Mouse (Mus musculus) kidney, embryonic 15.5 days (tissue): ENCODE results near the gene Abhd15. TPM values are rescaled to one million over a fixed set of nuclear protein-coding genes. Genes with fewer than 3 reads are reported as not detected.
"Not testable (repeated sequence)": the region's sequence is repeated elsewhere in the genome, so short reads cannot be mapped to it uniquely, and the experiment has no call there.

Experiments
- ATAC-seq: fragments of 200-750 bp; cut with Nextera tagmentation; replicated peaks from 2 replicates; pipeline ENCODE4 v1.8.0; 2017; ENCODE audit warnings: moderate TSS enrichment; ENCODE audit not compliant: low FRiP score
- H3K27ac ChIP-seq: fragments of 300-500 bp; sonication (generic); 2 replicates; pipeline ENCODE4 v1.5.1; 2015; ENCODE audit warnings: mild to moderate bottlenecking, inconsistent platforms
- H3K27me3 ChIP-seq: fragments of 300-500 bp; sonication (generic); 2 replicates; pipeline ENCODE4 v1.6.1; 2015; ENCODE audit warnings: inconsistent platforms
- H3K36me3 ChIP-seq: fragments of 300-500 bp; sonication (generic); 2 replicates; pipeline ENCODE4 v1.6.1; 2015; ENCODE audit warnings: inconsistent platforms
- H3K4me1 ChIP-seq: fragments of 300-500 bp; sonication (generic); 2 replicates; pipeline ENCODE4 v1.6.1; 2015; ENCODE audit warnings: inconsistent platforms
- H3K4me2 ChIP-seq: fragments of 300-500 bp; sonication (generic); 2 replicates; pipeline ENCODE4 v1.6.1; 2015; ENCODE audit warnings: moderate library complexity, mild to moderate bottlenecking, inconsistent platforms
- H3K4me3 ChIP-seq: fragments of 300-500 bp; sonication (generic); replicated peaks from 2 replicates; pipeline ENCODE4 v1.5.1; 2015; ENCODE audit warnings: mild to moderate bottlenecking, inconsistent platforms
- H3K9ac ChIP-seq: fragments of 300-500 bp; sonication (generic); 2 replicates; pipeline ENCODE4 v1.6.1; 2015; ENCODE audit warnings: mild to moderate bottlenecking, inconsistent platforms
- H3K9me3 ChIP-seq: fragments of 300-500 bp; sonication (generic); replicated peaks from 2 replicates; pipeline ENCODE4 v1.6.1; 2016; ENCODE audit warnings: inconsistent platforms
- WGBS: fragments of 180-500 bp; shearing (Covaris S2); methylation state at CpG from one replicate; pipeline ENCODE4 v1.1.7; 2015; ENCODE audit warnings: mixed read lengths; 5-methylcytosine and 5-hydroxymethylcytosine counted together
- polyA plus RNA-seq: library from polyadenylated mRNA; unstranded; fragments of >200 nt; fragmentation: Nextera tagmentation; extraction: Ambion mirVana; gene quantifications from 2 replicates; pipeline ENCODE4 v1.2.1, GENCODE M21; 2015

Gene Abhd15
- polyA plus RNA-seq, 1 experiment from 2014 or later: 1.9 TPM

DNA sequence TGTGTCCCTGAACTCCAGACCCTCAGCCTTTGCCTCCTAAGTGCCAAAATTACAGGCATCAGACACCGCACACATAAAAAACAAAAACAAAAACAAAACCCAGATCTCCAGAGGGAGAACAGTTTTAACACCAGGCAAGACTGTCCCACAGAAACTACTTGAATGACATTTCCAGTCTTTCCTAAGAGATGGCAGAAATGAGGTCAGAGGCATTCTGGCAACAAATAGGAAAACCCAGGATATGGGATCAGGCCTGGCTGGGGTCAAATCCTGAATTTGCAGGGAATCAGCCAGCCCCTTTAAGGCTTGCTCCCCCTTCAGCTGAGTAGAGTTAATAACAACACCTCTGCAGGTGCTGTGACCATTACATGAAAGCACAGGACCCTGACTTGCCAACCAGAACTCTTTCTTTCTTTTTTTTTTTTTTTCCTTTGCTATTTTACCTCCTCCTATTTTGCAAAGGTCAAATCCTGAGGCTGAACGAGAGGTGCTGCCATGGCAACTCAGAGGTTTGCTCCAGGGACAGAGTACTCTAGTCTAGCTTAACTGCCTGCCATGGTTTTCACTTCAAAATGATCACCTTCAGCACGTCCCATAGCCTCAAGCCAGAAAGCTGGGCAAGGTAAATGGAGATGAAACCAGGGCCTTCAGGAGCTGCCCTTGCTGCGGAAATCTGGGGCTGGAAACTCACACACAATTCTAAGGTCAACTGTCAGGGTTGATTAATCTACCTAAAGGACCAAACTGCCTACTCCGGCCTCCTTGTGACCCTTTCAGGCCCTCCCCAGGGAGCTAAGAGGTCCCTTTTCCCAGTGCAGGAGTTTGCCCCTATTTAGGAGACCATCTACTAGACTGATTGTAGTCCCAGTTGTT is 1.9 kb downstream of the Abhd15 start:
- Histone ChIP-seq H3K9me3 (no peaks in the 10 kb centered on the region), H3K4me2 (no peak overlapping the region), H3K27me3 (peaks cover 33% of the 10 kb centered on the region), H3K36me3 (no peaks in the 10 kb centered on the region), H3K4me3 (no peak overlapping the region), H3K27ac (no peak overlapping the region), H3K9ac (no peak overlapping the region), H3K4me1 (peaks cover 40% of the 10 kb centered on the region)
- no peak for ATAC-seq
- 55% methylated on average over 5 of the region's 5 CpGs for WGBS

DNA sequence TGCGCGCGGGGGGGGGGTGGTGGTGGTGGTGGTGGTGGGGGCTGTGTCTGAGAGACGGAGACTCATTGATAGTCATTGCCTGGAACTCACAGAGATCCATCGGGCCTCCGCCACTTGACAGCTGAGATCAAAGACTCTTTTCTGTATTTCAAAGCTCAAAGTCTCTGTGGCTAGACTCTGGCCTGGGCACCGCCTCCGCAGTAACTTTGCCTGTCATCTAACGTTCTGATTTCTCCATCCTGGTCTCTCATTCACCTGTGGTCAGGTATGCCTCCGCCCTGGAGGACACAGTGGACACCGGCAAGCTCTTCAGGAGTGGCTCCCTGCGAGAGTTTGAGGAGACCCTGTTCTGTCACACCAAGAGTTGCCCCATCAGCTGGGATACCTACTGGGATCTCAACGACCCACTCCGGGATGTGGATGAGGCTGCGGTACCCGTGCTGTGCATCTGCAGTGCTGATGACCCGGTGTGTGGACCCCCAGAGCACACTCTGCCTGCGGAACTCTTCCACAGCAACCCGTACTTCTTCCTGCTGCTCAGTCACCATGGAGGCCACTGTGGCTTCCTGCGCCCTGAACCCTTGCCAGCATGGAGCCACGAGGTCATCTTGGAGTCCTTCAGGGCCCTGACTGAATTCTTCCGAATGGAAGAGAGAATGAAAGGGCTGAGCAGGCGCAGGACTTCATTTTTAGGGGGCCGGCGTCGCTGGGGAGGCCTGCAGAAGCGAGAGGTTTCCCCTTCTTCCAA is 3.3 kb downstream of the Abhd15 start:
- Histone ChIP-seq H3K4me1 (peaks cover 32% of the 10 kb centered on the region), H3K36me3 (no peaks in the 10 kb centered on the region), H3K4me2 (no peak overlapping the region), H3K27me3 (peaks cover 33% of the 10 kb centered on the region), H3K9me3 (no peaks in the 10 kb centered on the region), H3K9ac (no peak overlapping the region), H3K27ac (no peak overlapping the region), H3K4me3 (no peak overlapping the region)
- ATAC-seq: no peak
- 79% methylated on average over 27 of the region's 27 CpGs for WGBS

DNA sequence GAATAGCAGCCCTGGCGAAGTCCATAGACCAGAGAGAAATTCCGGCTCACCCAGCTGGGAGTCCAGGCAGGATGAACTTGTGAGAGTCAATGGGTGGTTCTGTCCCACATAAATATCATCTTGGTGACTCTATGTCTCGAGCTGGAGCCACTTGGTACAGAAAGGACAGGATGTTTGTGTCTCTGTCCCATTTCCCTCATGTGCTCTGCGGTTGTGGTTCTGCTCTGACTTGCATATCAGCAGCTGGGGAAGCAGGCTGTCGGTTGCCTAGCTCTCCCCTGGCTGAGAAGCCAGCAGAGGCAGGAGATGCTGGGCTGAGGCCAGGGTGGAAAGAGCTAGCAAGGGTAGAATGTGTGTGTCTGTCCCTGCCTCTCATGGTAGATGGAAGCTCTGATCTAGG is 4.1 kb downstream of the Abhd15 start, which contains the start of gene Gm10392:
Gene Gm10392 (minus strand): TSS at position 156 of the 400 bp plus-strand sequence.
- 61% methylated on average over 5 of the region's 5 CpGs for WGBS
- no peak within 1 kb of the TSS for H3K9ac ChIP-seq
- H3K36me3 ChIP-seq: no peaks in the 10 kb centered on the region
- no peak within 1 kb of the TSS for H3K4me2 ChIP-seq
- no peak within 1 kb of the TSS for H3K27ac ChIP-seq
- H3K4me3 ChIP-seq: no peak within 1 kb of the TSS
- no peaks in the 10 kb centered on the region for H3K9me3 ChIP-seq
- ATAC-seq: no peak
- H3K27me3 ChIP-seq: peaks cover 33% of the 10 kb centered on the region
- H3K4me1 ChIP-seq: peaks cover 25% of the 10 kb centered on the region

DNA sequence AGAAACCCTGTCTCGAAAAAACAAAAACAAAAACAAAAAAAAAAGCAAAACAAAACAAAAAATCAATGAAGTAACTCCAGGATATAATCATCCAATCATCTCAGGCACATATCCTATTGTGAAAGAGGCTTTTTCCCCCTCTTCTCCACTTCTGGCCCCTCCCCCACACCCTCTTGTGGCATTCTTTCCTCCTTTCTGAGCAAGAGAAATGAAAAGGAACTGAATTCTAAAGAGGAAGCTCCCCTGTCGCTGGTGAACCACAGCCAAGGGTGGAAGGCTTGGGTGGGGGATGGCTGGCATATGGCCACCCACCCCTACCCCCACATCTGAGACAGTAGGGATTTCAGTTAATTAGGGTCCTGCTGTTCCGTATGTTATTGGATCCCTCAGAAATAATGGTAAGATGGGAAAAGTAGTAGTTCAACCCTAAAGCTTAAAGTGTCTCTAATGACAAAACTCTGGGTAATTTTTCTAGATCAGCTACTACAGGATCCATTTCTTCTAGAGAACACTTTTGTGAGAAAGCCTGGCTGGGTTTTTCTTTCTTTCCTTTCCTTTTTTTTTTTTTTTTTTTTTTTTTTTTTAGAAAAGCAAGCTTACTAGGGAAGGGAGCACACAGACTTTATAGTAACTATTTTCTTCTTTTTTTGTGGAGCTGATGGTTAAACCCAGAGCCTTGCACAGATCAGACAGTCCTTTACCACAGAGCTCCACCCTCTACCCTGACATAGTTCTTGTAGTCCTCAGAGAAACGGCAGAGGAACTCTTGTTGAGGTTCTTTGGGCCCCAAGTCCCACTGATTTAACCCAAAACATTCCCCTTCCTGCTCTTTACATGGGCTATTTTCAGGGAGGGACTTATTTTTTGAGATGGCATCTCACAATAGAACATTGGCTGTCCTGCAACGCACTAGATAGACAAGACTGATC is 5.9 kb downstream of the Abhd15 start:
- Histone ChIP-seq H3K4me3 (no peak overlapping the region), H3K27me3 (peaks cover 19% of the 10 kb centered on the region), H3K9me3 (no peaks in the 10 kb centered on the region), H3K4me2 (no peak overlapping the region), H3K27ac (no peak overlapping the region), H3K9ac (no peak overlapping the region), H3K4me1 (peaks cover 7% of the 10 kb centered on the region), H3K36me3 (no peaks in the 10 kb centered on the region)
- 63% methylated on average over 5 of the region's 5 CpGs for WGBS
- no peak for ATAC-seq

DNA sequence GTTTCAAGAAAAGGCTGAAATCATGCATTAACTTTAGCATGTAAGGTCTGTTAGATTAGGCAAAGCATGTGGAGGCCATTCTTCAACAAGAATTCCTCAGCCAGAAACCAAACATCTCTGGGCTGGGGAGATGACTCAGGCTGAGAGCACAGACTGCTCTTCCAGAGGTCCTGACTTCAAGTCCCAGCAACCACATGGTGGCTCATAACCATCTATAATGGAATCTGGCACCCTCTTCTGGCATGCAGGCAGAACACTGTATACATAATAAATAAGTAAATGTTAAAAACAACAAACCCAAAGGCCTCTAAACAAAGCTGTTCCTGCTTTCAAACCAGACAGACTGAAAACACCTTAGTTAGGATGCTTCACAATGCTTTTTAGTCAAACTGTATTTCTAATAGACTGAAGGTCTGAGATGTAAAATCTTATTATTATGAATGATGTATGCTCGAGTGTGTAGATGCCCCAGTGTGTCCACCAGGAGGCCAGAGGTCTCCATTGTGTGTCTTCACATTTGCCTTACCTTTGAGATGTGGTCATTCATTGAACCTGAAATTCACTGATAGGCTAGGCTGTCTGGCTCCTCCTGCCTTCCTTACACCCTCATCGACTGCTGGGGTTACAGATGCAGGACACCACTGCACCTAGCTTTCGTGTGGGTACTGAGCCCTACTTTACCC is 11.0 kb downstream of the Abhd15 start:
- Histone ChIP-seq H3K27me3 (no peaks in the 10 kb centered on the region), H3K4me1 (no peaks in the 10 kb centered on the region), H3K9ac (no peak overlapping the region), H3K4me3 (no peak overlapping the region), H3K4me2 (no peak overlapping the region), H3K36me3 (no peaks in the 10 kb centered on the region; the same call in 1 of the 2 replicates), H3K27ac (no peak overlapping the region), H3K9me3 (no peaks in the 10 kb centered on the region)
- ATAC-seq: no peak
- 73% methylated on average over 3 of the region's 3 CpGs for WGBS

DNA sequence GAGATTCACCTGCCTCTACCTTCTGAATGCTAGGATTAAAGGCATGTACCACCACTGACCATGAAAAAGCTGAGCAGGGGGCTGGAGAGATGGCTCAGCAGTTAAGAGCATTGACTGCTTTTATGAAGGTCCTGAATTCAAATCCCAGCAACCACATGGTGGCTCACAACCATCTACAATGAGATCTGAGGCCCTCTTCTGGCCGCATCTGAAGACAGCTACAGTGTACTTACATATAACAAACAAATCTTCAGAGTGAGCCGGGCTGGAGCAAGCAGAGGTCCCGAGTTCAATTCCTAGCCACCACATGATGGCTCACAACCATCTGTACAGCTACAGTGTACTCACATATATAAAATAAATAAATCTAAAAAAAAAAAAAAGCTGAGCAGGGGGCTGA is 13.5 kb downstream of the Abhd15 start:
- ATAC-seq: not testable (repeated sequence)

DNA sequence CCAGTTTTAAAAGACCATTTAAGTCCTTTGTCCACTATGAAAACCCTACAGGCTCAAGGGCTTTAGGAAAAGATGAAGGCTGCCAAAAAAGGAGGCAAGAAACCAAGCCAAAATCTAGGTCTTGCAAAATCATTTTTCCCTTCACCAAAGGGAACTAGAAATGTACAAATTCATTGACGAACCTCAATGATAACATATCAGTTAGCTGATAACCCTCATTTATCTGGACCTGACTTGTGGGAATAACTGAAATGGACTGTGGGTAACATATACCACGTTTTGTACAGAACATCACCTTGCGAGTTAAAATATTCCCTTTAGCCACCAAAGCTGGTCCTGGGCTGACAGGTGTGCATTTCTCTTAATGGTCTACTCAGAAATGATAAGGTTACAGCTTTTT is 14.7 kb downstream of the Abhd15 start:
- Histone ChIP-seq H3K4me1 (no peaks in the 10 kb centered on the region), H3K9ac (no peak overlapping the region)

More for the DNA sequence above, 13.5 kb downstream of the Abhd15 start:
- not testable (repeated sequence) for H3K27me3 ChIP-seq, H3K36me3 ChIP-seq, H3K9me3 ChIP-seq, H3K9ac ChIP-seq, H3K4me2 ChIP-seq, H3K4me3 ChIP-seq, H3K4me1 ChIP-seq, H3K27ac ChIP-seq
- 90% methylated on average over 3 of the region's 3 CpGs for WGBS

DNA sequence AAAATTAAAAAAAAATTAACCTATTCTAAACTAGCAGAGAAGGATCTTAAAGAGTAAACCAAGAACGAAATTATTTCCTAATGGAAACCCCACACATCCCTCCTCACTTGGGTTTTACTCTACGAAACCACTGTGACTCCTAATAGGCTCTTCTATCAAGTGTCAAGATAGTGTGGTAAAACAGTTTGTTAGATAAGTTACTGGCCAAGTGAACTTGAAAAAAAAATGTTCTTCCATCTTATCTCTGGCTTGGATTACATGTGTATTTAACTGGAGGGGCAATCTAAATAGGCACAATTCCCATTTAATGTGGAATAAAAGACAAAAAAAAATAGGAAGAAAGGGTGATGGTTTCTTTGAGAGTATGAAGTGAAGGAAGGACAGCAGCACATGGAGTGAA is 15.9 kb downstream of the Abhd15 start:
- Histone ChIP-seq H3K4me3 (no peak overlapping the region), H3K9me3 (no peaks in the 10 kb centered on the region), H3K27me3 (no peaks in the 10 kb centered on the region), H3K4me1 (no peaks in the 10 kb centered on the region), H3K9ac (no peak overlapping the region), H3K36me3 (peaks cover 14% of the 10 kb centered on the region), H3K4me2 (no peak overlapping the region), H3K27ac (no peak overlapping the region)
- WGBS: 88% methylated on average over 2 of the region's 2 CpGs
- ATAC-seq: no peak

More for the DNA sequence above, 14.7 kb downstream of the Abhd15 start:
- Histone ChIP-seq H3K27ac (no peak overlapping the region), H3K27me3 (no peaks in the 10 kb centered on the region), H3K4me2 (no peak overlapping the region), H3K4me3 (no peak overlapping the region), H3K9me3 (no peaks in the 10 kb centered on the region), H3K36me3 (peaks cover 5% of the 10 kb centered on the region)
- no peak for ATAC-seq
- 86% methylated on average over 3 of the region's 3 CpGs for WGBS

DNA sequence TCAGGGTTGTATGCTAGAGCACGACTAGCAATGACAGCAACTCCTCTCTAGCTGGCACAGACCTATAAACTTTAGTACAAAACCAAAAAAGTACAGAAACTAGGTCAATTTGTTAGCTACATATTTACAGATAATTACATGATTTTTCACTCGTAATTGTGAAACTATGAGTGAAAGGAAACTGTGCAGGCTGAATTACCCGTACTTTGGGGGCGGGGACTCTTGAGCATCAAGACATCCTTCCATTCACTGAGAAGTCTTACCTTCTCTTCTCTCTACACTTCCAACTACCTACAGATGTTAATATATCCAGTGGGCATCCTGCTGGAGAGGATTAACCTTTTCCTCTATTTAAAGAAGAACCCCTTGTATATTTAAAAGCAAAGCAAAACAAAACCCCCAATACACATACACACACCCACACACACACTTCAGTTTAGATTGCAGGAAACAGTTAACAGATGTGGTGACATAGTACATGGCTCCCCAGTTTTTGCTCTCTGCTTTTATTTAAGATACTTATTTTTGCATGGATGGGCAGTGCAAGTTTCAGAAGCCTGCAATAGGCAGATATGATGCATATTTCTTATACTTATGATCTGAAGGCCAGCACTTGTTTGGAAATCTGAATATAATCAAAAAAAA is 17.4 kb downstream of the Abhd15 start:
- Histone ChIP-seq H3K4me3 (no peak overlapping the region), H3K9ac (no peak overlapping the region), H3K9me3 (no peaks in the 10 kb centered on the region), H3K4me1 (no peaks in the 10 kb centered on the region), H3K4me2 (no peak overlapping the region), H3K27ac (no peak overlapping the region), H3K27me3 (no peaks in the 10 kb centered on the region), H3K36me3 (peaks cover 28% of the 10 kb centered on the region)
- no peak for ATAC-seq
- WGBS: 84% methylated on average over 4 of the region's 4 CpGs

DNA sequence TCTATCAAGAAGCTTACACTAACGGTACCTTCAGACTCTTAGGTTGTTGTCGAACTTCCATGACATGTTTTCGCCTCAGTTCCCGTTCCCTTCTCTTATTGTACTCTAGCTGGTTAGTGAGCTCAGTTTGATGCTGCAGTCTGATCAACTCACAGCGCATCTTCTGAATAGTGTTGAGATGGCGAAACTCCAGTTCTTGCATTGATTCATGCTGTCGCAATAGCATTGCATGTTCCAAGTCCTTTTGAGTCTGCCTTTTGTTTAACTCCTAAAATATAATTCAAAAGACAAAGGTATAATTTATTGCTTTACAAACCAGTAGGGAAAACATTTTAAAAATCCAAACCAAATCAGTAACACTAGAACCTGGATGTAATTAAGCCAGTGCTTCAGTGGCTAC is 30.3 kb downstream of the Abhd15 start:
- no peak overlapping the region for H3K9ac ChIP-seq
- H3K4me3 ChIP-seq: no peak overlapping the region
- ATAC-seq: no peak
- no peak overlapping the region for H3K4me2 ChIP-seq
- no peaks in the 10 kb centered on the region for H3K27me3 ChIP-seq
- H3K4me1 ChIP-seq: no peaks in the 10 kb centered on the region
- no peak overlapping the region for H3K27ac ChIP-seq
- peaks cover 88% of the 10 kb centered on the region for H3K36me3 ChIP-seq
- H3K9me3 ChIP-seq: no peaks in the 10 kb centered on the region
- WGBS: 96% methylated on average over 7 of the region's 7 CpGs

DNA sequence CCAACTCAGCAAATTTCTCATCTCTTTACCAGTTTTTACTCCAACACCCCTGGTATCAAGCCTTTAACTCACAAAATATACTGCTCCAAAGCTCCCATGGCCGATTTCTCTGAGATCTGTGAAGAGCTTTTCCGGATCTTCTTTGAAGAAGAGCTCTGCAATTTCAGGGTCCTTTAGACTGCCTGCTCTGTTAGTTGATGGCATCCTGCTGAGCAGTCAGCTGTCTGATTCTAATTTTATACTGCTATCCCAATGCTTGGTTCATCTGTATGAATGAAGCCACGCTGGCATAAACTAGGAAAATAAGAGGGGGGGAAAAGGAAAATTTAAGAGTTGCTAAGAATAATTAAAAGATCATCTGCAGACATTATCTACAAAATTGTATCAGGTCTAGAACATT is 70.3 kb downstream of the Abhd15 start:
- H3K4me3 ChIP-seq: no peak overlapping the region
- H3K27me3 ChIP-seq: no peaks in the 10 kb centered on the region
- 92% methylated on average over 3 of the region's 3 CpGs for WGBS
- no peaks in the 10 kb centered on the region for H3K4me1 ChIP-seq
- no peak overlapping the region for H3K4me2 ChIP-seq
- no peaks in the 10 kb centered on the region for H3K9me3 ChIP-seq
- no peak overlapping the region for H3K9ac ChIP-seq
- ATAC-seq: no peak
- no peak overlapping the region for H3K27ac ChIP-seq
- H3K36me3 ChIP-seq: peaks cover 51% of the 10 kb centered on the region
